Comparison of ENCODE assay signal across 8 mouse cellular contexts in genomic region chr17:56627530-56628277, GRCm38 (mm10). TPM values are rescaled to one million over a fixed set of nuclear protein-coding genes. Genes with fewer than 3 reads are reported as not detected.
A peak's percentile ranks its signal among the peaks of the same experiment; 100 is the strongest.
DNase-seq lines count a peak whose midpoint lies in the region; ATAC-seq and TF ChIP-seq lines count a peak whose summit lies in the region.

Gene Catsperd (plus strand): TSS chr17:56628143.

- H3K4me2 ChIP-seq in heart, postnatal 0 days (ENCODE audit: low read depth, low read length), result peak within 1 kb of the TSS; percentile 97
- peak within 1 kb of the TSS; percentile 94 for H3K4me2 ChIP-seq in hindbrain, embryonic 11.5 days (replicated peaks; ENCODE audit: low read depth, low read length)
- H3K4me2 ChIP-seq in limb, embryonic 13.5 days (replicated peaks), result peak within 1 kb of the TSS; percentile 96
- peak within 1 kb of the TSS; percentile 66 for H3K4me2 ChIP-seq in neural tube, embryonic 11.5 days (ENCODE audit: low read depth)

- TF ChIP-seq POLR2A in bone marrow macrophage, adult 2 months (IDR thresholded peaks at IDR 0.05; ENCODE audit: borderline replicate concordance, low read depth, low read length), result no peak

- TF ChIP-seq CTCF in heart, postnatal 0 days (IDR thresholded peaks at IDR 0.05; ENCODE audit: low read depth), result no peak
- no peak for TF ChIP-seq CTCF in bone marrow macrophage, adult 2 months (IDR thresholded peaks at IDR 0.05; ENCODE audit: low read depth, low read length)

- no peaks in the 10 kb centered on the region for H3K27me3 ChIP-seq in heart, postnatal 0 days (ENCODE audit: control insufficient read depth, insufficient read depth, low read length)
- no peaks in the 10 kb centered on the region for H3K27me3 ChIP-seq in hindbrain, embryonic 11.5 days (ENCODE audit: control insufficient read depth, insufficient read depth, low read length)
- no peaks in the 10 kb centered on the region for H3K27me3 ChIP-seq in limb, embryonic 13.5 days
- no peaks in the 10 kb centered on the region for H3K27me3 ChIP-seq in neural tube, embryonic 11.5 days (ENCODE audit: control insufficient read depth, insufficient read depth, low read length)

- no peak within 1 kb of the TSS for H3K27ac ChIP-seq in heart, postnatal 0 days (ENCODE audit: low read depth)
- H3K27ac ChIP-seq in bone marrow macrophage, adult 2 months (ENCODE audit: insufficient read depth, low read depth, low read length), result no peak within 1 kb of the TSS
- H3K27ac ChIP-seq in hindbrain, embryonic 11.5 days (ENCODE audit: low read depth, low read length), result no peak within 1 kb of the TSS
- peak within 1 kb of the TSS; percentile 74 for H3K27ac ChIP-seq in limb, embryonic 13.5 days
- peak within 1 kb of the TSS; percentile 49; the same call in 1 of the 2 replicates for H3K27ac ChIP-seq in neural tube, embryonic 11.5 days (ENCODE audit: low read depth, low read length)

- H3K4me1 ChIP-seq in heart, postnatal 0 days (ENCODE audit: control insufficient read depth, insufficient read depth), result peaks cover 25% of the 10 kb centered on the region
- H3K4me1 ChIP-seq in bone marrow macrophage, adult 2 months (ENCODE audit: control insufficient read depth, insufficient read depth, low read length), result peaks cover 14% of the 10 kb centered on the region
- peaks cover 2% of the 10 kb centered on the region; the same call in 1 of the 2 replicates for H3K4me1 ChIP-seq in hindbrain, embryonic 11.5 days (replicated peaks; ENCODE audit: control insufficient read depth, insufficient read depth, low read length)
- H3K4me1 ChIP-seq in limb, embryonic 13.5 days, result peaks cover 25% of the 10 kb centered on the region
- H3K4me1 ChIP-seq in neural tube, embryonic 11.5 days (ENCODE audit: control insufficient read depth, insufficient read depth, low read length), result peaks cover 13% of the 10 kb centered on the region

- no peak for ATAC-seq in heart, postnatal 0 days (ENCODE audit: insufficient read depth, low read depth)
- ATAC-seq in hindbrain, embryonic 11.5 days (ENCODE audit: low FRiP score), result peak; percentile 53
- ATAC-seq in limb, embryonic 13.5 days (ENCODE audit: low FRiP score, low read depth), result peak; percentile 34; the same call in 1 of the 2 replicates
- ATAC-seq in neural tube, embryonic 11.5 days (ENCODE audit: insufficient read depth, low FRiP score, low TSS enrichment), result peak; percentile 46
- ATAC-seq in monocyte, adult 5-6 weeks (replicated peaks; ENCODE audit: insufficient number of reproducible peaks, low FRiP score, low TSS enrichment, poor library complexity, severe bottlenecking), result no peak

- DNase-seq in heart, postnatal 0 days (ENCODE audit: low spot score), result no peak
- no peak for DNase-seq in heart, postnatal 14 days
- DNase-seq in hindbrain, embryonic 11.5 days (ENCODE audit: low spot score), result peak; percentile 56
- DNase-seq in neural tube, embryonic 11.5 days (ENCODE audit: low spot score), result peak; percentile 44
- no peak for DNase-seq in layer of hippocampus, adult 9-11 months

- peaks cover 15% of the 10 kb centered on the region for H3K36me3 ChIP-seq in heart, postnatal 0 days (replicated peaks; ENCODE audit: control insufficient read depth, insufficient read depth, low read length)
- no peaks in the 10 kb centered on the region for H3K36me3 ChIP-seq in hindbrain, embryonic 11.5 days (ENCODE audit: control insufficient read depth, insufficient read depth, low read length)
- peaks cover 22% of the 10 kb centered on the region for H3K36me3 ChIP-seq in limb, embryonic 13.5 days
- peaks cover 2% of the 10 kb centered on the region; the same call in 1 of the 2 replicates for H3K36me3 ChIP-seq in neural tube, embryonic 11.5 days (ENCODE audit: control insufficient read depth, insufficient read depth, low read length)

- no peak for TF ChIP-seq EP300 in heart, postnatal 0 days (IDR thresholded peaks at IDR 0.05; ENCODE audit: low read depth)

- 8% methylated on average over 26 of the region's 26 CpGs for WGBS in heart, postnatal 0 days
- 11% methylated on average over 26 of the region's 26 CpGs for WGBS in hindbrain, embryonic 11.5 days
- 6% methylated on average over 26 of the region's 26 CpGs for WGBS in limb, embryonic 13.5 days
- 13% methylated on average over 26 of the region's 26 CpGs for WGBS in neural tube, embryonic 11.5 days

- no peaks in the 10 kb centered on the region for H3K9me3 ChIP-seq in heart, postnatal 0 days (replicated peaks; ENCODE audit: control insufficient read depth, low read length)
- H3K9me3 ChIP-seq in hindbrain, embryonic 11.5 days (ENCODE audit: control insufficient read depth, low read length), result no peaks in the 10 kb centered on the region
- H3K9me3 ChIP-seq in limb, embryonic 13.5 days, result no peaks in the 10 kb centered on the region
- H3K9me3 ChIP-seq in neural tube, embryonic 11.5 days (ENCODE audit: control insufficient read depth, low read length), result no peaks in the 10 kb centered on the region

- peak within 1 kb of the TSS; percentile 92 for H3K4me3 ChIP-seq in heart, postnatal 0 days (ENCODE audit: low read depth, low read length)
- peak within 1 kb of the TSS; percentile 97 for H3K4me3 ChIP-seq in bone marrow macrophage, adult 2 months (ENCODE audit: insufficient read depth, low read length)
- H3K4me3 ChIP-seq in hindbrain, embryonic 11.5 days (ENCODE audit: low read depth, low read length), result peak within 1 kb of the TSS; percentile 96
- H3K4me3 ChIP-seq in limb, embryonic 13.5 days, result peak within 1 kb of the TSS; percentile 93
- peak within 1 kb of the TSS; percentile 91 for H3K4me3 ChIP-seq in neural tube, embryonic 11.5 days (ENCODE audit: low read depth, low read length)

- H3K9ac ChIP-seq in heart, postnatal 0 days (replicated peaks; ENCODE audit: low read depth, low read length), result no peak within 1 kb of the TSS
- peak within 1 kb of the TSS; percentile 82 for H3K9ac ChIP-seq in hindbrain, embryonic 11.5 days (ENCODE audit: low read depth, low read length)
- H3K9ac ChIP-seq in limb, embryonic 13.5 days, result peak within 1 kb of the TSS; percentile 56
- peak within 1 kb of the TSS; percentile 83 for H3K9ac ChIP-seq in neural tube, embryonic 11.5 days (ENCODE audit: low read length)

- intact Hi-C loops in heart, postnatal 14 days (cut with DNase I), result loop anchor here (5.0 kb wide), 1 partner anchor 40 kb away; no protein-coding TSS in a partner anchor

RNA-seq across cellular contexts. Expression of gene Catsperd, which starts in this region (rescaled TPM):
- not detected in 2 replicates for total RNA-seq in heart, postnatal 0 days (2014; rRNA removed; ENCODE audit: low replicate concordance)
- polyA plus RNA-seq in heart, postnatal 0 days (2015; fragmentation: Nextera tagmentation; extraction: Ambion mirVana), result 0.20 and 0.23 TPM in 2 replicates
- not detected for total RNA-seq in heart, postnatal 14 days (2021)
- polyA plus RNA-seq in bone marrow macrophage, adult 2 months (2012; ENCODE audit: insufficient read depth, insufficient read length, missing spikeins), result not detected in 2 replicates
- 0.56 and 0.86 TPM in 2 replicates for polyA plus RNA-seq in hindbrain, embryonic 11.5 days (2014; fragmentation: Nextera tagmentation; extraction: Ambion mirVana)
- polyA plus RNA-seq in limb, embryonic 13.5 days (2015; fragmentation: Nextera tagmentation; extraction: Ambion mirVana), result 0.54 and 0.92 TPM in 2 replicates
- polyA plus RNA-seq in neural tube, embryonic 11.5 days (2014; fragmentation: Nextera tagmentation; extraction: Ambion mirVana), result 0.54 and 0.92 TPM in 2 replicates
- total RNA-seq in monocyte, adult 5-6 weeks (2017), result 0.38 to 1.7 TPM in 2 of 3 replicates, not detected in the other

Comparison
In these comparisons a context has a peak if more than half of its experiments do, and no peak if none do; other contexts are left out.
1. Peak in DNase-seq, ATAC-seq, H3K4me3 ChIP-seq, H3K9ac ChIP-seq and H3K4me2 ChIP-seq in hindbrain, embryonic 11.5 days; RNA of the gene not detected or under 1 TPM.
2. Peak in ATAC-seq, H3K4me3 ChIP-seq, H3K27ac ChIP-seq, H3K9ac ChIP-seq and H3K4me2 ChIP-seq in limb, embryonic 13.5 days; RNA of the gene not detected or under 1 TPM.
3. Peak in DNase-seq, ATAC-seq, H3K4me3 ChIP-seq, H3K27ac ChIP-seq, H3K9ac ChIP-seq and H3K4me2 ChIP-seq in neural tube, embryonic 11.5 days; RNA of the gene not detected or under 1 TPM.